Mouse (Mus musculus): ENCODE data around the gene Ugt1a8. TPM values are rescaled to one million over a fixed set of nuclear protein-coding genes. Genes with fewer than 3 reads are reported as not detected.

The Ugt1a8 gene
- total and polyA plus RNA-seq, 3 experiments, result not detected

- Histone ChIP-seq H3K9ac (ENCODE audit: control insufficient read depth, low read depth, low read length, poor library complexity, severe bottlenecking) (no peak overlapping the region), H3K4me1 (ENCODE audit: control insufficient read depth in 1 of 2, insufficient read depth in 2 of 2, low read length in 2 of 2) (no peaks in the 10 kb centered on the region), H3K4me3 (ENCODE audit: control insufficient read depth in 1 of 2, insufficient read depth in 1 of 2, low read depth in 2 of 2, low read length in 2 of 2) (no peak overlapping the region), H3K27me3 (ENCODE audit: control insufficient read depth in 1 of 2, insufficient read depth in 2 of 2, low read length in 2 of 2) (no peaks in the 10 kb centered on the region), H3K36me3 (ENCODE audit: control insufficient read depth in 1 of 2, insufficient read depth in 2 of 2, low read length in 2 of 2) (no peaks in the 10 kb centered on the region), H3K27ac (ENCODE audit: control insufficient read depth, low read depth, low read length) (no peak overlapping the region), H3K9me3 (replicated peaks; ENCODE audit: insufficient read depth, low read length) (no peaks in the 10 kb centered on the region), H3K79me2 (ENCODE audit: control insufficient read depth, insufficient read depth, low read length, poor library complexity) (no peaks in the 10 kb centered on the region)
- DNase-seq (ENCODE audit: low read depth, low spot score), result peak; percentile 6
- TF ChIP-seq ELF1 (IDR thresholded peaks at IDR 0.05; ENCODE audit: low read depth, low read length) (no peak), MYB (IDR thresholded peaks at IDR 0.05; ENCODE audit: low read depth, low read length) (no peak), MXI1 (IDR thresholded peaks at IDR 0.05; ENCODE audit: low read depth, low read length) (no peak), KAT2A (conservative IDR thresholded peaks at IDR 0.05; ENCODE audit: low read depth, low read length) (no peak), POLR2A (IDR thresholded peaks at IDR 0.05; ENCODE audit: control insufficient read depth in 1 of 2, insufficient read depth in 1 of 2, low read depth in 1 of 2, low read length in 2 of 2, poor library complexity in 1 of 2) (no peak), EP300 (IDR thresholded peaks at IDR 0.05; ENCODE audit: low read depth in 1 of 2, low read length in 2 of 2) (no peak), NRF1 (IDR thresholded peaks at IDR 0.05; ENCODE audit: insufficient read depth, low read depth, low read length, poor library complexity, severe bottlenecking) (no peak), ZNF384 (IDR thresholded peaks at IDR 0.05; ENCODE audit: low read depth, low read length) (no peak), MAFK (IDR thresholded peaks at IDR 0.05; ENCODE audit: borderline replicate concordance, low read depth, low read length) (no peak), GABPA (IDR thresholded peaks at IDR 0.05; ENCODE audit: low read depth, low read length) (no peak), ZC3H11A (IDR thresholded peaks at IDR 0.05; ENCODE audit: low read depth, low read length) (no peak), ZKSCAN1 (IDR thresholded peaks at IDR 0.05; ENCODE audit: low read depth, low read length) (no peak), RAD21 (IDR thresholded peaks at IDR 0.05; ENCODE audit: low read depth, low read length) (no peak), RCOR1 (IDR thresholded peaks at IDR 0.05; ENCODE audit: low read depth, low read length) (no peak)
These were observed 130.4 kb downstream of the Ugt1a8 start for GRCm38 (mm10) chr1:88218051-88218450.

- H3K4me3 ChIP-seq (ENCODE audit: control insufficient read depth in 1 of 2, insufficient read depth in 1 of 2, low read depth in 2 of 2, low read length in 2 of 2), result no peak overlapping the region
- no peak overlapping the region for H3K9ac ChIP-seq (ENCODE audit: control insufficient read depth, low read depth, low read length, poor library complexity, severe bottlenecking)
- H3K9me3 ChIP-seq (replicated peaks; ENCODE audit: insufficient read depth, low read length), result no peaks in the 10 kb centered on the region
- H3K79me2 ChIP-seq (ENCODE audit: control insufficient read depth, insufficient read depth, low read length, poor library complexity), result no peaks in the 10 kb centered on the region
- H3K27me3 ChIP-seq (ENCODE audit: control insufficient read depth in 1 of 2, insufficient read depth in 2 of 2, low read length in 2 of 2), result no peaks in the 10 kb centered on the region
- peak; percentile 3 for DNase-seq (ENCODE audit: low read depth, low spot score)
- no peaks in the 10 kb centered on the region for H3K4me1 ChIP-seq (ENCODE audit: control insufficient read depth in 1 of 2, insufficient read depth in 2 of 2, low read length in 2 of 2)
- H3K36me3 ChIP-seq (ENCODE audit: control insufficient read depth in 1 of 2, insufficient read depth in 2 of 2, low read length in 2 of 2), result no peaks in the 10 kb centered on the region
- TF ChIP-seq MYB (IDR thresholded peaks at IDR 0.05; ENCODE audit: low read depth, low read length) (no peak), MAFK (IDR thresholded peaks at IDR 0.05; ENCODE audit: borderline replicate concordance, low read depth, low read length) (no peak), EP300 (IDR thresholded peaks at IDR 0.05; ENCODE audit: low read depth in 1 of 2, low read length in 2 of 2) (no peak), MXI1 (IDR thresholded peaks at IDR 0.05; ENCODE audit: low read depth, low read length) (no peak), POLR2A (IDR thresholded peaks at IDR 0.05; ENCODE audit: control insufficient read depth in 1 of 2, insufficient read depth in 1 of 2, low read depth in 1 of 2, low read length in 2 of 2, poor library complexity in 1 of 2) (no peak), ETS1 (IDR thresholded peaks at IDR 0.05; ENCODE audit: low read depth, low read length) (no peak), E2F4 (IDR thresholded peaks at IDR 0.05; ENCODE audit: borderline replicate concordance, low read depth, low read length) (no peak), GABPA (IDR thresholded peaks at IDR 0.05; ENCODE audit: low read depth, low read length) (no peak), USF2 (IDR thresholded peaks at IDR 0.05; ENCODE audit: borderline replicate concordance in 1 of 2, insufficient read depth in 1 of 2, low read depth in 1 of 2, low read length in 2 of 2) (no peak), JUND (IDR thresholded peaks at IDR 0.05; ENCODE audit: low read depth, low read length) (no peak), MAX (IDR thresholded peaks at IDR 0.05; ENCODE audit: low read length) (no peak), UBTF (IDR thresholded peaks at IDR 0.05; ENCODE audit: borderline replicate concordance, insufficient read depth, low read depth, low read length) (no peak), RCOR1 (IDR thresholded peaks at IDR 0.05; ENCODE audit: low read depth, low read length) (no peak), MAZ (IDR thresholded peaks at IDR 0.05; ENCODE audit: low read depth, low read length) (no peak), KAT2A (conservative IDR thresholded peaks at IDR 0.05; ENCODE audit: low read depth, low read length) (no peak), MEF2A (IDR thresholded peaks at IDR 0.05; ENCODE audit: extremely low read depth, insufficient replicate concordance, low read depth, low read length, poor library complexity, severe bottlenecking) (no peak), SIN3A (IDR thresholded peaks at IDR 0.05; ENCODE audit: low read length) (no peak), MYC (IDR thresholded peaks at IDR 0.05; ENCODE audit: low read depth, low read length) (no peak)
- H3K27ac ChIP-seq (ENCODE audit: control insufficient read depth, low read depth, low read length), result no peak overlapping the region
These were observed 131.0 kb downstream of the Ugt1a8 start for GRCm38 (mm10) chr1:88218591-88218990.

All from MEL (cell line).